Mouse (Mus musculus): ENCODE results near the gene Hes1.
A peak's percentile ranks its signal among the peaks of the same experiment; 100 is the strongest.

The Hes1 gene

DNA sequence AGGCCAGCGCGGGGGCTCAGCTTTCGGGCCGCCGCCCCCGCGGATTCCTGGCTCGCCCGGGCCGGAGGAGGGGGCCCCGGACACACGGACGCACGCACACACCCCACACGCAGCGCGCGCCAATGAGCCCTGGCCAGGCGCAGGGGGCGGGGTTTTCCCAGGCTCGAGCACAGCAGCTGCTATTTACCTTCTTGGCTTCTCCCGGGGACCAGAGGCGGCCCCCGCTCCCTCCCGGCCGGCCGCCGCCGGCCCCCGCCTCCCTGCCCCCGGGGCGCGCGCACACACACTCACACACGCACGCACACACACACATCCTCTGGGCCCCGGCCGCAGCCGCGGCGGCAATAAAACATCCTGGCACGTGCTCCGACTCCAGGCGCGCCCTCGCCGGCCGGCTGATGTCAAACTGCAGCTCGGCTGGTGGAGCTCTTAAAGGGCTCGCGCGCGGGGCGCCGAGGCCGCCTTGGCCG is at the start of gene Hes1:
Gene Hes1, plus strand, starts transcription at position 401 of the 470 bp plus-strand sequence.
- DNase-seq = peak; percentile 97

DNA sequence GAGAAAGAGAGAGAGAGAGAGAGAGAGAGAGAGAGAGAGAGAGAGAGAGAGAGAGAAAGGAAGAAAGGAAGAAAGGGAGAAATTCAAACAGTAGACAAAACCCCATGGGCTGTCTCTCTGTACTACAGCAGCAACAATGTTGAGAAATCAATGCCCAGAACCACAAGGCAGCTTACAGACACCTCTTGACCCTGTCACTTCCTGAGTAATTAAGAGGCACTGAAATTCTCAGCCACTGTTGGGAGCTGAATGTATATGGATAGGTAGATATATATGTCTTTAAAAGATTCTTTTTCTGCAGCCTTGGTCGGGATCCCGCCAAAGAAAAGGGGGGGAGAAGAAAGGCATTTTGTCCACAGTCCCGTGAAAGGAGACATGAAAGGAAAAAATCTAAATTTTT is 48.1 kb upstream of the Hes1 start:
- no peak for DNase-seq

DNA sequence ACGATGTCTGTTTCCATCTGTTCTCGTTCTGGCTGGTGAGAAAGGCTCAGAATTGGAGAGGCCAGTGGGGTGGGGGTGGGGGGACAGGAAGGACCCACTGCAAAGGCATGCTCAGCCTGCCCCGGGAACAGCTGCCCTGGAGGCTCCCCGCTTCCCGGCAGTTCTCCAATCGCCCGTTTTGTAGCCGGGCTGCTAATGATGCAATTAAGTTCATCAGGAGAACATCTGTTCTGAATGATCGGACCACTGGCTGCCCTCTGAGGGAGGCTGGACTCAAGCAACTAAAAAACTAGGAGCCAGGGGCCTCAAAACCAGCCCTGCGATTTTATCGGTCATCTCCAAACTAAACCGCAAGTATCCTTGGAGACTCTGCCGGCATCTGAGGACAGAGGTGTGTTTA is 44.1 kb upstream of the Hes1 start:
- DNase-seq = peak; percentile 47

DNA sequence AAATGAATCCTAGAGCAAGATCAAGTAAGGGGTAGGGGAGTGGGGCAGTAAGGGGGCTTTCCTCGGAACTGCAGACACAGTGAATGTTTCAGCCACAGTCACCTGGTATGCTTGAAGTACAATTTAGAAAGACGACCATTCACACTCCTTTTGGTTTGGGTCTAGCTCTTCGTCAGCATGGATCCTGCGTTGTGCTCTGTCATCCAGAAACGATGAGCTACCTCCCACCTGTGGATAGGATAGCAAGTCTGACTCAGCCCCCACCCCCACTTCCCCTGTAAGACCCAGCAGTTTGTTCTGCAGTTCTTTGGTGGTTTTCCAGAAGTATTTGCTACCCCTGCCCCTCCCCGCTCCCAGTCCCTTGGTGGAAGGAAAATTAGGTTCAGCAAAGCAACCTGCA is 41.8 kb upstream of the Hes1 start:
- DNase-seq = no peak

DNA sequence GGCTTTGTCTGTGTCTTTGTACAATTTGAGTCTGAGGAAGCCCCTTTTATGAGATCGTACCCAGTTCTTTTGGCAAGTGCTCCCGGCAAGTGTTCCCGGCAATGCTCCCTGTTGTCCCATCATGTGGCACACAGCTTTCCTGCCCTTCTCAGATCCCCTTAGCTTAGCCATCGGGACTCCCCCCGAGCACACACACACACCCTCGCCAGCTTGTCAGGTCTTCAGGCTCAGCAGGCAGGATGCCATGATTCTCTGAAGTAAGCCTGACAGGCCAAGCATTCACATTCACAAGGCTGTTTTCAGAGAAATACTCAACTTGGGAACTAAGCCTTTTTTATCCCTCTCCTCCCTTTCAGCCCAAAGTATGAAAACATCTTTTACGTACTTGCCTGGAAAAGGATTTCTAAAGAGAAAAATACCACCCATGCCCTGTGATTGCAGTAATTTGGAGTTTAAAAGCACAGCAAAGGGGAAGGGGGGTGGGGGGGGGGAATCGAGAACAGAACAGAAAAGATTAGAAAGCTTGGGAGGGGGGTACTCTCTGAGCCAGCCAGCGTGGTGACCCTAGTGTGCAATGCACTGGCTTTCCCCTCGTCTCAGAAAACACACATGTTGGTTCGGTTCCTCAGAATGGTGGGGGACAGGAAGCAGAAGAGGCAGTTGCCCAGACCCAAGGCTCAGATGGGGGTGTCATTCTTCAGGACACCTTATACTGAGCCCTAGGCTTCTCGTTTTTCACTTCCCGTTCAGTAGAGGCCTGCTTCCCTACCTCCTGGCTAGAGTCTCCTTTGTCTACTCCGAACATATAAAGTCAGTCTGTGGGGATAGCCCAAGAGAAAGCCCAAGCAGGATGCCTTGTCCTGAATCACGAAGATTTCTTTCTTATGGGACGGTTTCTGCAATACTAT is 41.0 kb upstream of the Hes1 start:
- no peak for DNase-seq

DNA sequence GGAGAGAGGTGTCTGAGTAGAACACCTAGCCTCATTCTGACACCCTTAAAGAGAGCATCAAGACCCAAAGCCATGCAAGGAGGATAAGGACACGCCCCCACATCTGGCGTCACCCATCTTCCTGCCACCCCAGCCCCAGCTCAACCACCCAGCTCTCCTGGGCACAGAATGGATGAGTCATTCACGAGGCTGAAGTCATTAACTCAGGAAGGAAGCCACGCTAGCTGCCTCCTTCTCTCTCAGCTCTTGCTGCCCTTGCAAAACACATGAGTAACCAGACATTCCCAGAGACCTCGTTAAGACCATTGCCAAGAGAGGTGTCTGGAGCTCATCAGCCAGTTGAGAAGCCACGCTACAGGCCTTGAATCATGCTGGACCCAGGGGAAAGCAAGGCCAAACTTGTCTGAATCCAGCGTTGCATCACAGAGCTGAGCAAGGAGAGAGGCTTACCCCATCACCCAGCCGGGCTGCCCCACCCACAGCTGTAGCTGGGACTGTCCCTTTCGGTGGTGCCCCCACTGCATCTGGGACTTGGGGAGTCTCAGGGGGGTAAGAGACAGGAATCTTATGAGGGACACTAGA is 39.4 kb upstream of the Hes1 start:
- peak; percentile 66 for DNase-seq

DNA sequence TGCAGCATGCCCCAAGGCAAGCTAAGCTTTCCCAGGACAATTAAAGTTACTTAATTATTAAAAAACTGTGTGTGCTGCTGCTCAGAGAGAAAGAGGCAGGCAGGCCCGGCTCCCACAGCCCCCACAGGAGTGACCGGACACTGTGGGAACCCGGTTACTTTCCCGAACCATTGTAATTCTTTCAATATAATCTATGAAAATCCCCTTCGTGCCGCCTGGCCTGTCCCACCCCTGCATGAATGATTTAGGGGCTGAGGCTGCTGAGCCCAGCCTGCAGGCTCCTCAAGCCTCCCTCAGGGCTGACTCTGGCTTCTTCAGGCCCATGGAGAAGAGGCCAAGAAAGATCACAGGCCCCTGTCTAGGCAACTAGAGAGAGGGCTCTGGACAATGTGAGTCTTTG is 36.0 kb upstream of the Hes1 start:
- no peak for DNase-seq

DNA sequence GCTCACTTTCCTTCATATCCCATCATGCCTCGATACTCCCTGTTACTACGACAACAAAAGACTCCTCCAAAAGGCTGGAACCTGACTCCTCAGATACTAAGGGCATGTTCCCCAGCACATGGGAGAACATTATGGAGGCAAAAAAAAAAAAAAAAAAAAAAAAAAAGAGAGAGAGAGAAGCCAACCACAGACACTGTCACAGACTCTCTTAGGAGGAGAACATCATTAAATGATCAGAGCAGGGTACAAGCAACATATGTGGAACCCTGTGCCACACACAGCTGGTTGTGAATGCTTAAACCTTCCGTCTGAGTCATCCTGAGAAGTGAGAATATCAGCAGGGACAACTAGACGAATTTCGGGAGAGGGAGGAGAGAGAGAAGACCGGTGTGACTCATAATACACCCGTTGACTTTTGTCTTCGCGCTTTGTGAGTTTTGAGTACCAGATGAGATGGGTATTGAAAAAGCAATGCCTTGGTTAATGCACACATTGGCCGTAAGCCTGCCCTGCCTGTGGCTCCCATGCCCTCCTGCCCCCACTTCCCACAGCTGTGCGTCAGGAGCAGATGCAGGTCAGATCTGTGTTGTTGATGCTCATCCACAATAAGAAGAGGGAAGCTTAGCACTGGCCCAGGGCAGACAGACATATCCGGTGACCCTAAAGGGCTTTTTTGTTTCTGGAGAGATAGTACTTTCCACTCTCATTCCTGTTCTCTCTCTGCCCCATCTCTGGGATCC is 34.8 kb upstream of the Hes1 start:
- DNase-seq = no peak

DNA sequence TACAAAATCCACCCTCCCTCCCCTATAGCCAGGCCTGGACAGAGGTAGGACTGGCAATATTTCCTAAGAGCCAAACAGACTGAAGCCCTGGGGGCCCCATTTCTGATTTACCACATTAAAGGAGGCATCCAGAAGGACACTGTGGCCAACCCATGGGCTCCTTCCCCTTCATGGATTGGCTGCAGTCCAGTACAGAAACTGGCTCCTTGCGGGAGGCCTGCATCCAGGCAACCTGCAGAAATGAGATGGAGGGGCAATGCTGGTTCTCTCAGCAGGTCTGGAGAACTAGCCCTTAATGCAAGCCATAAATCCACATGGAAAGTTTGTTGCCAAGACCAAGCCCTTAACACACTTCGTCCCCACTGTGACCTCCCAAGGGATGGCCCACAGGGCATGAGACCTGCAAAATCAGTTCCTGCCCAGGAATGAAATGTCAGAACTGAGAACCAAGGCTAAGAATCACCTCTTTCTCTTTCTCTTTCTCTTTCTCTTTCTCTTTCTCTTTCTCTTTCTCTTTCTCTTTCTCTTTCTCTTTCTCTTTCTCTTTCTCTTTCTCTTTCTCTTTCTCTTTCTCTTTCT is 31.8 kb upstream of the Hes1 start:
- DNase-seq = no peak

DNA sequence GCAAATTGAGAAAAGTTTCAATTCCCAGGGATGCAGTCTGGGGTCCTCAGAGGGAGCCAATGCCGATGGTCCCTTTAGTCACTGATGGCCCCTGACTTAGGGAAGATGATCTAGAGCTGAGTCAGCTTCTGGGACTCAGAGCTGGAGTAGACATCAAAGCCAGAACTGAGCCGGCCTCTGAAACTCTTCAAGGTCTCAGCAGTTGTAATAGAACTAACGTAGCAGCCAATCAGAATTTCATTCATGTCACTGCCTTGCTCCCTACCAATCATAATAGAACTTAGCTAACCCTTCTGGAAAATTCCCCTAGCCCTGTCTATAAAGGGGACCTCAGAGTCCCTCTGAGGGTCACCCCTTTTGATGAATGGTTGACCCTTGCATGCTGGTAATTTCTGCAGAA is 30.8 kb upstream of the Hes1 start:
- no peak for DNase-seq

DNA sequence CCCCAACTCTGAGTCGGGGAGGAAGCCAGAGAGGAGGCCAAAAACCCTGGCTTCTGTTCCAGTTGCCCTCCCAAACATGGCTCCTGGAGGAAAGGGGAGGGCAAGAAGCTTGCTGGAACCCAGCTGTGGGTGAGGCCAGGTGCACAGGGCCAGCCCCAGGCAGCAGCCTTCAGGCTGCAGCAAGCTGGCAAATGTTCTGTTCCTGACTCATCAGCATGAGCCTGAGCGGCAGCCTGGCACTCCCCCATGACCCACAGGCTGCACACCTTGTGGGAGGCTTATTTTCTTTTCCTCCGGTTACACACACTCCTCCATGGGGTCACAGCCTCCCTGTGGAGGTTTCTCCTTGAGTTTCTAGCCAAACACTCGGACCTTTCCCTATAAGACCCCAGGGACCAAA is 30.2 kb upstream of the Hes1 start:
- DNase-seq = no peak

DNA sequence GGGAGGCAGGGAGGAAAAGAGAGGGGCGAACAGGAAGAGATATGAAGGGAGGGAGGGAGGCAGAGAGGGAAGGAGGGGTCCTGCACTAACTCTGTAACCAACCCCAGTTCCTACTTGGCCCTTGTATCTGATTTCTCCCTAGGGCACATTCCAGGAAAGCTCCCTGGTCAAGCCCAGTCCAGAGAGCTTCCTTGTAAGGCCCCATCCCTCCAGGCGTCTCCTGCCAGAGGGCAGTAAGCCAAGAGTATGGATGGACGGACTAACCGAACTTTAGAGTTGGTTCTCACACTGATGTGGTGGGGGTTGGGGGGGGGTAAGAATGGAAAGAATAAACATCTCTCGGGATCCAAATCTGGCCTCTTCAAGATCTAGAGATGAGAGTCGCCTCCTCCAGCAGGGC is 29.7 kb upstream of the Hes1 start:
- peak; percentile 63 for DNase-seq

DNA sequence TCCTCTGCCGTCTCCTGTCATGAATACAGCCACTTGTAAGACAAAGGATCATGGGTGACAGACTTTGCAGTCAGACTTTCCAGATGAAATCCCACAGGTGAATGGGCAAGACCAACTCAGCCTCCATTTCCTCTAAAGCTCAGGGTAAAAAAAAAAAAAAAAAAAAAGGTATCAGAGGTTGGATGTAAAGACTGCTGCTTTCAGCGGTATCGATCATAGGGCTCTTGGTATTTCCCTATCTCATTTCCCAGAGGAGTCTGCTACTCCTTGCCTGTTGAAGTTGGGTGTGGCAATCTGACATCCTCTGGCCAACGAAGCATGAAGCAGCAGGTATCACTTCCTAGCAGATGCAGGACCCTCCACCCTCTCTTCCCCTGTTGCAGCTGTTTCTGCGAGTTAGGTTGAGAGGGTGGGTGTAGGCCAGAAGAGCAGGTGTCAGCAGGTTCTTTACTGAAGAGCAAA is 29.2 kb upstream of the Hes1 start:
- no peak for DNase-seq

DNA sequence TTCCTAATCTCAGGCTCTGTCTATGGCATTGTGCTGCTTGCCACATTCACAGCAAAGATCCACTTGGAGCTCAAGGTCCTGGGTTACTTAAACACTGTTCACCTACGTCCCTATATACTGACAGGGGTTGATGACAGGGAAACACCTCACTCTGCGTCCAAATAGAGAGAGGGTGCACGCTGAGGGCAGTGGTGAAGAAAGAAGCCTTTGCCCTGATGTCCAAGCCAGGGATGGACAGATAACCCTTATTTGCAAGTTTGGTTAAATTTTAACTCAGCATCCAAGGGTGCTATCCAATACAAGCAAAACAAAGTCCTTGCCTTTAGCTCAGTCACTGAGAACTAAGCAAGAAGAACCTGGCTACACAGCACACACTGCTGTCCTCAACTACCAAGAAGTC is 28.1 kb upstream of the Hes1 start:
- no peak for DNase-seq

DNA sequence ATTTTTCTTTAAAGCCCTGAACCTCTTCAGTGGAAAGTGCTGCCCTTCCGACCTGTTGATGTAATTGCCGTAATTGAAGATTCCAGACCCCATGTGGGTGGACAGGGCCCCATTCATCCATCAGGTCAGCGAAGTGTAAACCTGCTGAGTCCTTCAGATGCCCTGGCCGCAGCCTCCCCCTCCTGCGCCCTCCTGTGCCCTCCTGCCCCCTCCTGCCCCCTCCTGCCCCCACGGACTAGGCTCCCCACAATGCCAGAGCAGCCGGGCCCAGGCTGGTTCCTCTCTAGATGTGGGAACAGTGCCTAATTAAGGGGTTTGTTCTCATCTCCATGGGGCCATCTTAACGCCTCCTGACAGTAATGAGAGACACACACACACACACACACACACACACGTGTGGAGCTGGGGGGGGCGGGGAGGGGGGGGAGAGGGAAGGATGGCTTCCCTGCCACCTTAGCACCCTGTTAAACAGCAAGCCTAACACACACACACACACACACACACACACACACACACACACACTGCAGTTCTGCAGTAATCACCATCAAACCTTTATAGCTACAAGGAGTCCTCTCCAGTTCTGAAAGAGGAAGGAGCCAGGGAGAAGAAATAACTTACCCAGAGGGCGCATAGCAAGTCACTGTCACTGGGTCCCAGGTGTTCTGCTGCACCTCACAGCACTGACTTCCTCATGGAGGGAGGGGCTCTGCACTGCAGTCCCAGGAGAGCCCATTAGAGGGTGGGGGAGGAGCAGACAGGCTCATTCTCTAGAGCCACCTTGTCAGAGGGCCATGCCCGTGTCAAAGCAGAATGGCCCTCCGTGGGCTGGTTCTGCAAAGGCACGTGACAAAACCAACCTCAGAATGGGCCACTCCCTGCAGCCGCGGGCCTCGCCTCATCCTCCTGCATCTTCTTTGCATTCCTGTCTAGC is 25.3 kb upstream of the Hes1 start:
- peak; percentile 68 for DNase-seq

DNA sequence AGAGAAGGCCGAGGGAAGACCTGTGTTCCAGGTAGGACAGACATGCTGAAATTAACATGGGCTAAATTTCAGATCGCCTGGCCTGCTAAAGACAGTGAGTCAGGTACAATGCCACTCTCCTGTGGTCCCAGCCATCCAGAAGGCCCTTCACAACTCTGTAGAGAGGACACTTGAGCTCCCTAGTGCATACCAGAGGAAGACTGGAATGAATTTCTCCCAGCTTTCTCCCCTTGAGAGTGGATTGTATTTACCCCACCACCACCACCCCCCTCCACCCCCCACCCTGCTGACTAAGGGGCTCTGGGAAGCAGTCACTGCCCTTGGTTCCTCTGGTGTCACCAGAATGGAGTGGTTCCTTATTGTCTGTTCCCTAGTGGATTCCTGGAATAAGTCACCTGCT is 24.3 kb upstream of the Hes1 start:
- peak; percentile 52 for DNase-seq

DNA sequence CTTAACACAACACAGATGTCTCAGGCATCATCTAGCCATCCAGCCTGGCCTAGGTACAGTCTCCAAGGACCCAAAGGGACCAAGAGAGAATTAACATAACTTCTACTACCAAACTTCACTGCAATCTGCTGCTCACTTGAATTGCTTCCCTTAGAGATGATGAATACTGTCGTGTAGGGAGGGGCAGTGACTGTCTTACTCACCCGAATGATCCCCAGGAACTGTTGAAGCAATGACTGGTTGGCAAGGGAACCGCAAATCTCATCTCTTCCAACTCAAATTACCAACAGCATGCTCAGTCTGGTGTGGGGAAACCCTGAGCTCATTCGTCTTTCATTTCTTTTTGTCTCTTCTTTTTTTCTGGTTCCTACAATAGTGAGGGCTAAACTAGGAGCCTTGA is 21.3 kb upstream of the Hes1 start:
- no peak for DNase-seq

DNA sequence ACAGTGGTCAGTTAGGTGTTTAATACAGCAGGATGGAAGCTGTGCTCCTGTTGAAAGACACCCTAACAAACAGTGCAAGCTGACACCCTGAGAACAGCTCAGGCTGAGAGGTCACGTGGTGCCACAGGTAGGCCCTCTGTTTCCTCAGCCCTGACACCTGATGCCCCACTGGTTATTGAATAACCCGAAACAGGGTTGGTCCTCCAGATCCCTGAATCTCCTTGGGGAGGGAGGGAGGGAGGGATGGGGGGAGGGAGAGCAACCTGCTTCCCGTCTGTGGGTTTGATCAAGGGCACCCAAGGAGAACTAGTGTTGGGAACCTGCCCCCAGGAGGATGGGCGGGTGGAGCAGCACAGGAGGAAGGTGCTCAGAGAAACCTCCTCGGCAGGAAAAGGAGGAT is 18.6 kb upstream of the Hes1 start:
- peak; percentile 49 for DNase-seq

DNA sequence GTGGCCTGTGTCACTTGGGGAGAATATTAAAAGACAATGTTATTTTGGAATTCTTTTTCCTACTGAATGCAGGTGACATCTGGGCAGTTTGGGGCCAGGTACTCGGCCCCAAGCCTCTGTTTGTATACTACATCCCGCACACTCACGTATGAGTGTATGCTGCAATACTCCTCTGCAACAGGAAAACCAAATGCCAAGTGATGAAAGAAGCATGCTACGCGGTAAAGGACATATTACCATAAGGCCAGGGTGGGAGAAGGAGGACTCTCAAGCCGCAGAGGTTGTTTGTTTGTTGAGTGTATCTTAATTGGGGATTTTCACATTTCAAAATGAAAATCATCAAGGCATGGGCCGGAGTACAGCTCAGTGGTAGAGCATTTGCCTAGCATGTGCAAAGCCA is 17.2 kb upstream of the Hes1 start:
- no peak for DNase-seq

DNA sequence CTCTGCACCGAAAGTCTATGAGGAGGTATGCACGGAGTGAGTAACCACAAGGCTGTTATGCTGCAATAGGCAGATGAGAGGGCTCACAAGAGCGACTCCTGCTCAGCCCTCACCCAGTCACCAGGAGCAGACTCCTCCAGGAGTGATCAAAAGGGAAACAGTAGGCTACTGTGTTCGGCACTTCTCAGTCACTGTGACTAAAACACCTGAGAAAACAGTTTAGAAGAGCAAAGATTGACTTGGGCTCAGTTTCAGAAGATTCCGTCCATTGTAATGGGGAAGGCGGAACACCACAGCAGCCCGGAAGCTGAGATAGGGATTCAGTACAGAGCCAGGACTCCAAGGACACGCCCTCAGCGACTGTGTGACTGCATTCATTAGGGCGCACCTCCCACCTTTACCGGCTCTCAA is 16.8 kb upstream of the Hes1 start:
- peak; percentile 33 for DNase-seq

DNA sequence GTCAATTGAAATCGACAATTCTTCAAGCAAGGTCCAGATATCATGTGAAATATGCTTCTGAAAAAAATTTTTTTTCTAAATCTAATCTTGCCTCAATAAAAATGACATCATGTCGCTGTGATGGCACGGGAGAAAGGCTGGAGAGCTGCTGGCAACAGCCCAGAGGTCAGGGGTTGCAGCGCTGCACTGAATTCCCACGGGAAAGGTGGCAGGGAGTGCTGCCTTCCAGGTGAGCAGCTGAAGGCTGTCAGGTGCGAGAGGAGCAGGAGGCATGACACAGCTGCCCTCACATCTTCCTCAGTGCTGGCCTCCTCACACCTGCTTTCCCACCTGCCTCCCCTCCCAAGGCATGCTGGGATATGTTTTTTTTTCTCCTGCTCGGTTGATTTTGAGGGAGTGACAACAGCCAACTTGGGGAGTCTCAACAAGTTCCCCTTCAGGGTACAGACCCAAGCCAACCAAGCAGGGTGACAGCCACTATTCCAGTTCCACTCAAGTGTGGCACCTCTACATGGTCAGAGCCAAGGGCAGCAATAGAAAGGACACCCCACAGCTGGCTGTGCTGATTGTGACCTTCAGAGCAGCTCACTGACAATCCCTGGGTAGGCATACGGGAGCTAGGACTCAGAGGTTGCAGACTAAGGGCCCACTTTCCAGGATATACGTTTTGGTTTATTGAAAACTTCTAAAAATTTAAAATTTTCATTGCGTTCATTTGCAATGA is 13.3 kb upstream of the Hes1 start:
- no peak for DNase-seq
